Mouse (Mus musculus) heart, embryonic 16.5 days (tissue): ENCODE measurements around the gene Rin3. TPM values are rescaled to one million over a fixed set of nuclear protein-coding genes. Genes with fewer than 3 reads are reported as not detected.

Source experiments
- ATAC-seq: fragments of 200-750 bp; cut with Nextera tagmentation; replicated peaks from 2 replicates; pipeline ENCODE4 v1.8.0; 2017; ENCODE audit warnings: moderate number of reproducible peaks; ENCODE audit not compliant: insufficient read depth, low FRiP score; ENCODE audit errors: extremely low read depth
- H3K27ac ChIP-seq: fragments of 300-500 bp; sonication (generic); 2 replicates; pipeline ENCODE4 v1.5.1; 2014; ENCODE audit warnings: mild to moderate bottlenecking, low read length, control low read depth, moderate library complexity
- H3K27me3 ChIP-seq: fragments of 300-500 bp; sonication (generic); 2 replicates; pipeline ENCODE4 v1.6.1; 2014; ENCODE audit warnings: low read length, mixed read lengths; ENCODE audit not compliant: control insufficient read depth, insufficient read depth
- H3K36me3 ChIP-seq: fragments of 300-500 bp; sonication (generic); 2 replicates; pipeline ENCODE4 v1.6.1; 2014; ENCODE audit not compliant: control insufficient read depth, insufficient read depth
- H3K4me1 ChIP-seq: fragments of 300-500 bp; sonication (generic); 2 replicates; pipeline ENCODE4 v1.6.1; 2014; ENCODE audit warnings: low read length, mixed read lengths; ENCODE audit not compliant: control insufficient read depth, insufficient read depth
- H3K4me2 ChIP-seq: fragments of 300-500 bp; sonication (generic); 2 replicates; pipeline ENCODE4 v1.6.1; 2014; ENCODE audit warnings: low read depth, mild to moderate bottlenecking, control low read depth, low read length
- H3K4me3 ChIP-seq: fragments of 300-500 bp; sonication (generic); 2 replicates; pipeline ENCODE4 v1.5.1; 2014; ENCODE audit warnings: mild to moderate bottlenecking, control low read depth, low read length
- H3K9ac ChIP-seq: fragments of 300-500 bp; sonication (generic); 2 replicates; pipeline ENCODE4 v1.6.1; 2014; ENCODE audit warnings: low read length, control low read depth
- H3K9me3 ChIP-seq: fragments of 300-500 bp; sonication (generic); replicated peaks from 2 replicates; pipeline ENCODE4 v1.6.1; 2016; ENCODE audit warnings: low read length; ENCODE audit not compliant: control insufficient read depth
- WGBS: fragments of 180-500 bp; shearing (Covaris S2); extraction: QIAGEN DNeasy Blood & Tissue Kit; methylation state at CpG from one replicate; pipeline ENCODE4 v1.1.7; 2014; 5-methylcytosine and 5-hydroxymethylcytosine counted together
- polyA plus RNA-seq: library from polyadenylated mRNA; unstranded; fragments of >200 nt; fragmentation: Nextera tagmentation; extraction: Ambion mirVana; gene quantifications from 2 replicates; pipeline ENCODE4 v1.2.1, GENCODE M21; 2015

The Rin3 gene
- polyA plus RNA-seq, 1 experiment from 2014 or later = 9.7 TPM

- no peak overlapping the region; the same call in 1 of the 2 replicates for H3K9ac ChIP-seq
- WGBS = 68% methylated on average over 7 of the region's 7 CpGs
- H3K4me2 ChIP-seq = no peak overlapping the region
- no peaks in the 10 kb centered on the region for H3K27me3 ChIP-seq
- H3K9me3 ChIP-seq = no peaks in the 10 kb centered on the region
- ATAC-seq = no peak
- no peak overlapping the region for H3K27ac ChIP-seq
- peaks cover 38% of the 10 kb centered on the region for H3K4me1 ChIP-seq
- no peaks in the 10 kb centered on the region for H3K36me3 ChIP-seq
- no peak overlapping the region for H3K4me3 ChIP-seq
Measured at GRCm38 (mm10) chr12:102292501-102293215, 9.8 kb downstream of the Rin3 start.

GRCm38 (mm10) chr12:102294634-102295033 is 11.8 kb downstream of the Rin3 start:
- H3K4me2 ChIP-seq = no peak overlapping the region
- H3K4me3 ChIP-seq = no peak overlapping the region
- no peaks in the 10 kb centered on the region for H3K9me3 ChIP-seq
- no peak overlapping the region for H3K9ac ChIP-seq
- ATAC-seq = no peak
- no peaks in the 10 kb centered on the region for H3K27me3 ChIP-seq
- peaks cover 30% of the 10 kb centered on the region for H3K4me1 ChIP-seq
- WGBS = 67% methylated on average over 5 of the region's 5 CpGs
- no peak overlapping the region for H3K27ac ChIP-seq
- no peaks in the 10 kb centered on the region for H3K36me3 ChIP-seq

GRCm38 (mm10) chr12:102295230-102295629 is 12.4 kb downstream of the Rin3 start:
- Histone ChIP-seq H3K4me1 (peaks cover 30% of the 10 kb centered on the region), H3K27ac (no peak overlapping the region), H3K9ac (no peak overlapping the region), H3K36me3 (no peaks in the 10 kb centered on the region), H3K27me3 (no peaks in the 10 kb centered on the region), H3K4me3 (no peak overlapping the region), H3K4me2 (no peak overlapping the region), H3K9me3 (no peaks in the 10 kb centered on the region)
- ATAC-seq = no peak
- 55% methylated on average over 7 of the region's 7 CpGs for WGBS

DNA sequence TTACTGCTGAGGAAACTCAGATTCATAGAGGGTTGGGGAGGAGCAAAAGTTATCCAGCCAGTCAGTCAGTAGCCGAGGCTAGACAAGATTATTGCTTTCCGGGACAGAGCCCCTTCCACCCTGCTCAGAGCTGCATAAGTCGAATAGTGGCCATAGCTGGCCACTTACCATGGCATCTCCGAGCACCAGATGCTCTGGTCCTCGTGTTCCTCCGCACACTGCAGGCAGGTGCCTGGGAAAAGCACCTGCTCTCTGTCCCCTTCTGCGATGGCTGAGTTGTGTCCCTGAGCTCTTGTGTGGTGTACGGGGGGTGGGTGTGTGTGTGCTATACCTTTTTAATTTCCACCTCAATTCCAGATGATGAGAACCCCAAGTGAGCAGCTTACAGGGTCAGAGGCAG is 12.8 kb downstream of the Rin3 start:
- Histone ChIP-seq H3K4me2 (no peak overlapping the region), H3K36me3 (no peaks in the 10 kb centered on the region), H3K9ac (no peak overlapping the region), H3K27me3 (no peaks in the 10 kb centered on the region), H3K27ac (no peak overlapping the region), H3K4me3 (no peak overlapping the region), H3K9me3 (no peaks in the 10 kb centered on the region), H3K4me1 (peaks cover 30% of the 10 kb centered on the region)
- no peak for ATAC-seq
- 82% methylated on average over 8 of the region's 8 CpGs for WGBS

GRCm38 (mm10) chr12:102296361-102296760 is 13.5 kb downstream of the Rin3 start:
- Histone ChIP-seq H3K9ac (no peak overlapping the region), H3K4me2 (no peak overlapping the region), H3K27ac (no peak overlapping the region), H3K4me3 (no peak overlapping the region), H3K4me1 (peaks cover 30% of the 10 kb centered on the region), H3K27me3 (no peaks in the 10 kb centered on the region), H3K9me3 (no peaks in the 10 kb centered on the region), H3K36me3 (no peaks in the 10 kb centered on the region)
- ATAC-seq = no peak
- 84% methylated on average over 1 of the region's 1 CpGs for WGBS

GRCm38 (mm10) chr12:102296967-102297366 is 14.1 kb downstream of the Rin3 start:
- 72% methylated on average over 4 of the region's 4 CpGs for WGBS
- Histone ChIP-seq H3K4me3 (no peak overlapping the region), H3K27me3 (no peaks in the 10 kb centered on the region), H3K27ac (no peak overlapping the region), H3K36me3 (no peaks in the 10 kb centered on the region), H3K9ac (no peak overlapping the region), H3K4me1 (peaks cover 28% of the 10 kb centered on the region), H3K9me3 (no peaks in the 10 kb centered on the region), H3K4me2 (no peak overlapping the region)
- no peak for ATAC-seq

DNA sequence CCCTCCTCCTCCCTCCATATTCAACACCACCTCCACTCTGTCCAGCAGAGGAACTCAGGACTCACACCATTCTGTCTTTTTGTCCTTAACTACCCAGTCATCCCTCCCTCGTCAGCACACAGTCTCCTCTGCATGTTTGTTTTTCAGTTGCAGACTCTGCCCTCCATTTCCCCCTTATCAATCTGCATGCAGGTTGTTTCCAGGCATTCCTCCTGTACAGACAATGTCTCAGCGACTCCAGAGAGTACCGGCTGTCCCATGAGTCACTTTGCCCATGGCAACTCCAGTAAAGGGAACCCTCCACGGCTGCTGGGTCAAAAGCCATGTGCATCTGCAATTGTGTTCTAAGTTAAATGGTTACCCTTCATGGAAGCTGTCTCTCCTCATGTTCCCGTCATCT is 16.4 kb downstream of the Rin3 start:
- Histone ChIP-seq H3K4me1 (peaks cover 36% of the 10 kb centered on the region), H3K27me3 (no peaks in the 10 kb centered on the region), H3K4me2 (no peak overlapping the region), H3K4me3 (no peak overlapping the region), H3K36me3 (no peaks in the 10 kb centered on the region), H3K9me3 (no peaks in the 10 kb centered on the region), H3K9ac (no peak overlapping the region), H3K27ac (no peak overlapping the region)
- ATAC-seq = no peak
- WGBS = 43% methylated on average over 5 of the region's 5 CpGs

GRCm38 (mm10) chr12:102301585-102301984 is 18.7 kb downstream of the Rin3 start:
- Histone ChIP-seq H3K27me3 (no peaks in the 10 kb centered on the region), H3K4me3 (no peak overlapping the region), H3K27ac (no peak overlapping the region), H3K36me3 (no peaks in the 10 kb centered on the region), H3K4me1 (peaks cover 46% of the 10 kb centered on the region), H3K9me3 (no peaks in the 10 kb centered on the region), H3K4me2 (no peak overlapping the region), H3K9ac (no peak overlapping the region)
- ATAC-seq = no peak
- WGBS = 53% methylated on average over 1 of the region's 1 CpGs

GRCm38 (mm10) chr12:102302322-102302721 is 19.5 kb downstream of the Rin3 start:
- no peak for ATAC-seq
- Histone ChIP-seq H3K9me3 (no peaks in the 10 kb centered on the region), H3K27me3 (no peaks in the 10 kb centered on the region), H3K27ac (peak overlapping the region; percentile 49; the same call in 1 of the 2 replicates), H3K4me2 (no peak overlapping the region), H3K4me3 (no peak overlapping the region), H3K9ac (no peak overlapping the region), H3K36me3 (no peaks in the 10 kb centered on the region), H3K4me1 (peaks cover 52% of the 10 kb centered on the region)
- WGBS = 64% methylated on average over 9 of the region's 9 CpGs
